Mouse (Mus musculus) heart, postnatal 0 days (tissue): ENCODE data around the gene Ksr2. TPM values are rescaled to one million over a fixed set of nuclear protein-coding genes. Genes with fewer than 3 reads are reported as not detected.
A peak's percentile ranks its signal among the peaks of the same experiment; 100 is the strongest.
"Not testable (repeated sequence)": the region's sequence is repeated elsewhere in the genome, so short reads cannot be mapped to it uniquely, and the experiment has no call there.

ENCODE experiments used
- ATAC-seq: fragments of 200-750 bp; cut with Nextera tagmentation; 2 replicates; pipeline ENCODE4 v1.8.0; 2017; ENCODE audit warnings: low read depth, moderate number of reproducible peaks, moderate library complexity; ENCODE audit not compliant: insufficient read depth
- DNase-seq: peaks from one replicate; pipeline ENCODE4 v3.0.0-alpha.2; 2016; ENCODE audit warnings: low spot score
- H3K27ac ChIP-seq: fragments of 300-500 bp; sonication (generic); 2 replicates; pipeline ENCODE4 v1.5.1; 2014; ENCODE audit warnings: low read depth, mild to moderate bottlenecking
- H3K27me3 ChIP-seq: fragments of 300-500 bp; sonication (generic); 2 replicates; pipeline ENCODE4 v1.6.1; 2014; ENCODE audit warnings: low read length, mixed read lengths; ENCODE audit not compliant: control insufficient read depth, insufficient read depth
- H3K36me3 ChIP-seq: fragments of 300-500 bp; sonication (generic); replicated peaks from 2 replicates; pipeline ENCODE4 v1.6.1; 2014; ENCODE audit warnings: low read length, mixed read lengths; ENCODE audit not compliant: control insufficient read depth, insufficient read depth
- H3K4me1 ChIP-seq: fragments of 300-500 bp; sonication (generic); 2 replicates; pipeline ENCODE4 v1.6.1; 2014; ENCODE audit warnings: antibody characterized with exemption; ENCODE audit not compliant: control insufficient read depth, insufficient read depth
- H3K4me2 ChIP-seq: fragments of 300-500 bp; sonication (generic); 2 replicates; pipeline ENCODE4 v1.6.1; 2014; ENCODE audit warnings: low read depth, mild to moderate bottlenecking, low read length, moderate library complexity
- H3K4me3 ChIP-seq: fragments of 300-500 bp; sonication (generic); 2 replicates; pipeline ENCODE4 v1.5.1; 2014; ENCODE audit warnings: low read depth, low read length
- H3K9ac ChIP-seq: fragments of 300-500 bp; sonication (generic); replicated peaks from 2 replicates; pipeline ENCODE4 v1.6.1; 2014; ENCODE audit warnings: low read depth, low read length, mixed read lengths
- H3K9me3 ChIP-seq: fragments of 300-500 bp; sonication (generic); replicated peaks from 2 replicates; pipeline ENCODE4 v1.6.1; 2016; ENCODE audit warnings: low read length; ENCODE audit not compliant: control insufficient read depth
- CTCF ChIP-seq: IDR thresholded peaks from 2 replicates; pipeline ENCODE4 v1.5.1; 2016; ENCODE audit warnings: antibody characterized with exemption, control low read depth, low read depth
- EP300 ChIP-seq: IDR thresholded peaks from 2 replicates; pipeline ENCODE4 v1.6.1; 2016; ENCODE audit warnings: antibody characterized with exemption, low read depth
- WGBS: fragments of 180-500 bp; shearing (Covaris S2); extraction: QIAGEN DNeasy Blood & Tissue Kit; methylation state at CpG from one replicate; pipeline ENCODE4 v1.1.7; 2014; 5-methylcytosine and 5-hydroxymethylcytosine counted together
- polyA plus RNA-seq: library from polyadenylated mRNA; unstranded; fragments of >200 nt; fragmentation: Nextera tagmentation; extraction: Ambion mirVana; gene quantifications from 2 replicates; pipeline ENCODE4 v1.2.1, GENCODE M21; 2015
- total RNA-seq: library from RNA; depleted of rRNA; stranded (reverse); fragments of >200 nt; gene quantifications from 2 replicates; pipeline ENCODE4 v1.2.3, GENCODE M21; 2014; ENCODE audit warnings: low replicate concordance

Gene Ksr2
- total and polyA plus RNA-seq, 2 experiments from 2014 or later, result under 0.01 TPM; not detected in 1

DNA sequence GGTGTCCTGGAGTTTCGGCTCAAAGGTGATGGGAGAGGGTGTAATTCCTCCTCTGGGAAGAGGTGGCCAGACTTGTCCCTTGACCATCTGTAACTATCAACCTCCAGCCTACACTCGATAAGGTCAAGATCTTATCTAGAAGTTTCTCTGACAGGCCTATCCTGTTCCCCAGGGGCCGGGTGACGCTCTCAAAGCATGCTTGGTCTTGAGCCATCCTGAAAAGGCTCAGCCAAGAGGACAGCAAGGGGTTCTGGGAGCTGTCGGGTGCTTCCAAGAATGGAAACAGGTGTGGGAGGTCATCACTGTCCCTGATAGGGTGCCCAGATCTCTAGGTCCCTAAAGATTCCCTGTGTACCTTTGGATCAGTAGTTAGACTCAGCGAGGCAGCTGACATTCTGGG, 4.4 kb upstream of the Ksr2 start:
- Histone ChIP-seq H3K9ac (no peak overlapping the region), H3K4me1 (no peaks in the 10 kb centered on the region; the same call in 1 of the 2 replicates), H3K4me3 (no peak overlapping the region), H3K4me2 (no peak overlapping the region), H3K36me3 (no peaks in the 10 kb centered on the region), H3K9me3 (no peaks in the 10 kb centered on the region), H3K27me3 (peaks cover 27% of the 10 kb centered on the region), H3K27ac (no peak overlapping the region)
- 37% methylated on average over 6 of the region's 6 CpGs for WGBS
- DNase-seq (no peak), ATAC-seq (no peak)
- TF ChIP-seq CTCF (no peak), EP300 (no peak)

DNA sequence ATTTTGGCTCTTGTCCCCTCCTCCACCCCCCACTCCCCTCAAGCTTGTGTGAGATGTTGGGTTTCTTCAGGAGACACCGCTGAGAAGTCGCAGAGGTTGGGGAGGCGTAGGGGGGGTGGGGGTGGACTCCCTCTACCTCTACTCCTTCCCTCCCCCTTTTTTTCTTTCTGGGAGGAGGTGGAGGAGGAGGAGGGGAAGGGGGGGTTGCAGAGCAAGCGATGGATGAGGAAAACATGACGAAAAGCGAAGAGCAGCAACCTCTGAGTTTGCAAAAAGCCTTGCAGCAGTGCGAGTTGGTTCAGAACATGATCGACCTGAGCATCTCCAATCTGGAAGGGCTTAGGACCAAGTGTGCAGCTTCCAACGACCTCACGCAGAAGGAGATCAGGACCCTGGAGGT, 811 bp downstream of the Ksr2 start:
- H3K27me3 ChIP-seq, result peaks cover 52% of the 10 kb centered on the region
- H3K4me2 ChIP-seq, result peak overlapping the region; percentile 94; the same call in 1 of the 2 replicates
- no peaks in the 10 kb centered on the region for H3K36me3 ChIP-seq
- no peak overlapping the region for H3K27ac ChIP-seq
- 5% methylated on average over 10 of the region's 10 CpGs for WGBS
- H3K4me3 ChIP-seq, result peak overlapping the region; percentile 54; the same call in 1 of the 2 replicates
- TF ChIP-seq CTCF, result no peak
- no peak for TF ChIP-seq EP300
- DNase-seq (no peak), ATAC-seq (no peak)
- H3K4me1 ChIP-seq, result no peaks in the 10 kb centered on the region; the same call in 1 of the 2 replicates
- H3K9ac ChIP-seq, result no peak overlapping the region
- no peaks in the 10 kb centered on the region for H3K9me3 ChIP-seq

DNA sequence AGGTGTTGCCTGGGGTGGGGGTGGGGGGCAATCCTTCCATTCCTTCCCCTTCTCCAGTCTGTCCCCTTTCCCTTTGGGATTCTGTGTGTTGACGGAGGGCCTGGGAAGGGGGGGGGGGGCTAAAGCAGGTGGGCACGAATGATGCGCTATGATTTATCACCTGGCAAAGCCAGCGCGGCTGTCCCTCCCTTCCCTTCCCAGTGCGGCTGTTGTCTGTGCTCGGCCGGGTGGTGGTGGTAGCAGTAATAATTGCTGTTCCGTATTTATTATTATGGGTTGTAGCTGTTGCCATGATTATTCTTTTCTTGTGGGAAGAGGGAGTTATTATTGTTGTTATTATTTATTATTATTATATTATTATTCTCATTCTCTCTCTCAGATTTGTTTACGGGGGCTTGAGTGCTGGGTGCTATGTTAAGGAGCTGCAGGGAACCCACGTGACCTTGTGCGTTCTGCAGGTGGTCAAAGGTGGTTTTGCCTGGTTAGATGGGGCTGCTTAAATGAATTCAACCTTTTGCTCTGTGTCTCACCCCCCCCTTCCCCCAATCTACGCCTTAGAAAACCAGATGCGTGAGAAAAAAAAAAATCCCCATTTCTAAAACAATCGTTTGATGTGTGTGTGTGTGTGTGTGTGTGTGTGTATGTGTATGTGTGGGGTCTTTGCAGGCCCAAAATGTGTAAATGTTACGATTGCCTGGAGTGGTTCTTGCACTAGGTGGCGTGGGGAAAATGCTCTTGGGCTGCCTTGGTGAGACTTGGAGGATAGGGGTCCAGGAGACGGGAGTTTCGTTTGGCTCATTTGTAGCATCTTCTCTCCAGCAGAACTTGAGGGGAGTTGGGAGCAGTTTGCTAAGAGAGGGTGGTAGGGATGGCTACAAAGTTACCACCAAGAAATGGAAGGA, 1.5 kb downstream of the Ksr2 start:
- no peaks in the 10 kb centered on the region for H3K9me3 ChIP-seq
- no peak for TF ChIP-seq EP300
- TF ChIP-seq CTCF, result no peak
- no peak overlapping the region for H3K4me3 ChIP-seq
- H3K27ac ChIP-seq, result no peak overlapping the region
- no peak overlapping the region for H3K4me2 ChIP-seq
- H3K36me3 ChIP-seq, result no peaks in the 10 kb centered on the region
- ATAC-seq, result no peak
- DNase-seq, result no peak
- peaks cover 52% of the 10 kb centered on the region for H3K27me3 ChIP-seq
- no peaks in the 10 kb centered on the region; the same call in 1 of the 2 replicates for H3K4me1 ChIP-seq
- H3K9ac ChIP-seq, result no peak overlapping the region
- 32% methylated on average over 19 of the region's 19 CpGs for WGBS

GRCm38 (mm10) chr5:117417442-117417841, 3.6 kb downstream of the Ksr2 start:
- TF ChIP-seq CTCF (no peak), EP300 (no peak)
- H3K4me1 ChIP-seq, result no peaks in the 10 kb centered on the region; the same call in 1 of the 2 replicates
- H3K36me3 ChIP-seq, result no peaks in the 10 kb centered on the region
- H3K27me3 ChIP-seq, result peaks cover 44% of the 10 kb centered on the region
- H3K4me2 ChIP-seq, result no peak overlapping the region
- WGBS, result 47% methylated on average over 2 of the region's 2 CpGs
- no peak overlapping the region for H3K9ac ChIP-seq
- ATAC-seq (no peak), DNase-seq (no peak)
- no peak overlapping the region for H3K4me3 ChIP-seq
- H3K27ac ChIP-seq, result no peak overlapping the region
- no peaks in the 10 kb centered on the region for H3K9me3 ChIP-seq

DNA sequence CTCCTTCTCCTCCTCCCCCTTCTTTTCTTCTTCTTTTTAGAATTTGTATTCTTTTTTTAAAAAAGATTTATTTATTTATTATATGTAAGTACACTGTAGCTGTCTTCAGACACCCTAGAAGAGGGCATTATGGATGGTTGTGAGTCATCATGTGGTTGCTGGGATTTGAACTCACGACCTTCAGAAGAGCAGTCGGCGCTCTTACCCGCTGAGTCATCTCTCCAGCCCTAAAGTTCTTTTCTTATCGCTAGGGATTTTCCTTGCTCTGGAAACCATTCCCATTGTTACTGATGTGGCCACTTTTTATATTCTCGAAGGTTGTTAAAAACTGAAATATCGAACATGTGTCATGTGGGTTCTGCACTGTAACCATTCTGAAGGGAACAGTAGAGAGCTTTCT, 19.7 kb downstream of the Ksr2 start:
- not testable (repeated sequence) for DNase-seq, H3K9ac ChIP-seq

DNA sequence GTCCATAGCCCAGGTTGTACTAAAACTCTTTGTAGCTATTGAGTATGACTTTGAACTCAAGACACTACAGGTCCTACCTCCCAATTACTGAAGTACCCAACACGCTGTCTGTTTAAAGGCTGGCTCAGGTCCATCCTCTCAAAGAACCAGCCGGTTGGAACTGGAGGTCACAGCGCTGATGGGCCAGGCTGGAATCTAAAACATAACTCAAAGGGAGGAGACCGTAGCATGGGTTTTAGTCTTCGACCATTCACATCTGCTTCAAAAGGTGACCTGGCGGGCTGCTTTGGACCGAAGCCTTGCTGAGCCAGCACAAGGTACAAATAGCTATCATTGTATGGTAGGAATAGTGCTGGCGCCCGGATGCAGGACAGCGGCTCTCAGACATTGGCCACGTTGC, 26.5 kb downstream of the Ksr2 start:
- Histone ChIP-seq H3K27ac (no peak overlapping the region), H3K27me3 (no peaks in the 10 kb centered on the region), H3K9ac (no peak overlapping the region), H3K4me3 (no peak overlapping the region), H3K4me1 (no peaks in the 10 kb centered on the region), H3K36me3 (no peaks in the 10 kb centered on the region), H3K4me2 (no peak overlapping the region), H3K9me3 (no peaks in the 10 kb centered on the region)
- ATAC-seq (no peak), DNase-seq (no peak)
- WGBS, result 87% methylated on average over 11 of the region's 11 CpGs
- TF ChIP-seq EP300 (no peak), CTCF (no peak)

More for the DNA sequence above, 19.7 kb downstream of the Ksr2 start:
- not testable (repeated sequence) for H3K9me3 ChIP-seq, H3K4me1 ChIP-seq, H3K27ac ChIP-seq, ATAC-seq, H3K4me2 ChIP-seq, H3K4me3 ChIP-seq, H3K36me3 ChIP-seq, H3K27me3 ChIP-seq
- 85% methylated on average over 7 of the region's 7 CpGs for WGBS
